Mouse (Mus musculus): ENCODE data around the gene Carmil1. TPM values are rescaled to one million over a fixed set of nuclear protein-coding genes. Genes with fewer than 3 reads are reported as not detected.

Gene Carmil1
- total and polyA plus RNA-seq, 2 experiments, result 2.9 to 7.7 TPM

DNA sequence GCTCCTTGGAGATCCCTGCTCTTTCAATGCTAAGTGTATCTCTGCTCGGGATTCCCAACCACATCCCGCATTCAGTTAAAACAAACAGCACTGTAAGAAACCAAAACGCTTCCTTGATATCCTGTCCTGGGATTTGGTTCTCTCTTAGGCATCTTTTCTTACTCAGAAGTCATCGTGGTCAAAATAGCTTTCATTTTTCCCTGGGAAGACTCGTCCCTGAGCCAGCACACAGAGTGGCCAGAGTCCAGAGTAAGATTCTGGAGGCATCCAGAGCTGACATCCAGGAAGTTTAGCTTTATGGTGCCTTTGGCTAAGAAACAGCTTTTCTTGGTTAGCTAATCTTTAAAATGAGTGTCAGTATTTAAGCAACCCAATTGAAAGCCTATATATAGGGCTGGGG lies 308.3 kb downstream of the Carmil1 start:
- H3K4me3 ChIP-seq (ENCODE audit: insufficient read depth, low read depth, low read length), result no peak overlapping the region
- WGBS, result 71% methylated on average over 5 of the region's 5 CpGs
- no peaks in the 10 kb centered on the region for H3K79me2 ChIP-seq (ENCODE audit: control insufficient read depth, insufficient read depth, low read length)
- H3K9ac ChIP-seq (ENCODE audit: low read depth, low read length), result no peak overlapping the region
- no peaks in the 10 kb centered on the region for H3K4me1 ChIP-seq (ENCODE audit: control insufficient read depth, insufficient read depth, low read length)
- H3K27me3 ChIP-seq (ENCODE audit: control insufficient read depth, insufficient read depth, low read length), result no peaks in the 10 kb centered on the region
- no peak overlapping the region for H3K27ac ChIP-seq (replicated peaks; ENCODE audit: insufficient read depth, low read depth, low read length)
- TF ChIP-seq POLR2A (IDR thresholded peaks at IDR 0.05; ENCODE audit: extremely low read depth, insufficient read depth, low read length) (no peak), CTCF (IDR thresholded peaks at IDR 0.05; ENCODE audit: low read depth, low read length) (no peak)
- peak; percentile 3 for DNase-seq (ENCODE audit: extremely low read depth, low read depth, low spot score)
- H3K36me3 ChIP-seq (ENCODE audit: control insufficient read depth, insufficient read depth, low read length), result no peaks in the 10 kb centered on the region

DNA sequence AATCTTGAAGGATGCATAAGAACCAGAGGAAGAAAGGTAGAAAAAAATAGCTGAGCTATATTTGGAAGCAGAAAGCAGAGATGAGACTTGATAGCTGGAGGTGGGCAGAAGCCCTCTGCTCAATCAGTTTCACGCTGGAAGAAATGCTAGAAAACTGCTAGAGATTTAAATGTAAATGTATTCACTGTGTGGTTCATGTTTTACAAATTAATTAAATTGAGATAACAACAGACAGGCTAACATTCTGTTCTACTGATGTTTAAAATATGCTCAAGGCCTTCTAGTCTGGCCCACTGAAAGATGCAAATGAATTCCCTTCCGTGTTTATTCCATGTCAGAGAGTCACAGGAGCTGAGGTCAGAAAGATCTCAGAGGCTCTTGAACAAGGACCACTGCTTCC lies 308.7 kb downstream of the Carmil1 start:
- H3K4me3 ChIP-seq (ENCODE audit: insufficient read depth, low read depth, low read length), result no peak overlapping the region
- no peak for DNase-seq (ENCODE audit: extremely low read depth, low read depth, low spot score)
- no peaks in the 10 kb centered on the region for H3K79me2 ChIP-seq (ENCODE audit: control insufficient read depth, insufficient read depth, low read length)
- no peaks in the 10 kb centered on the region for H3K36me3 ChIP-seq (ENCODE audit: control insufficient read depth, insufficient read depth, low read length)
- no peaks in the 10 kb centered on the region for H3K27me3 ChIP-seq (ENCODE audit: control insufficient read depth, insufficient read depth, low read length)
- 71% methylated on average over 2 of the region's 2 CpGs for WGBS
- H3K4me1 ChIP-seq (ENCODE audit: control insufficient read depth, insufficient read depth, low read length), result no peaks in the 10 kb centered on the region
- TF ChIP-seq POLR2A (IDR thresholded peaks at IDR 0.05; ENCODE audit: extremely low read depth, insufficient read depth, low read length) (no peak), CTCF (IDR thresholded peaks at IDR 0.05; ENCODE audit: low read depth, low read length) (no peak)
- H3K9ac ChIP-seq (ENCODE audit: low read depth, low read length), result no peak overlapping the region
- H3K27ac ChIP-seq (replicated peaks; ENCODE audit: insufficient read depth, low read depth, low read length), result no peak overlapping the region

DNA sequence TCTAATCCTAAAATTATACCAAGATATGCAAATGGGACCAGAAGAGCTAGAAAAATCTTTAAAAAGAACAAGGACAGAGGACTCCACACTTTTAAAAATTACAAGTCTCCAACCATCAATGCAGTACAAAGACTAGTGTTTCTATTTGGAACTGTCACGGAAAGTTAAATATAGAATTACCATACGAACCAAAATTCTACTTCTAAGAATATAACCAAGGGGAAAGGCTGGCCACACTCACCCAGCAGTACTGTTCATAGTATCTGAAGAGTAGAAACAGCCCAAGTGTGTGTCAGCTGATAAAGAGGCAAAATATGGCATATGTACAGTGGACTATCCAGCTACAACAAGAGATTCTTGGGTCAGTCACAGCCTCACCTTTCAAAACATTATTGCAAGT lies 315.7 kb downstream of the Carmil1 start:
- Histone ChIP-seq H3K4me1 (ENCODE audit: control insufficient read depth, insufficient read depth, low read length) (no peaks in the 10 kb centered on the region), H3K9ac (ENCODE audit: low read depth, low read length) (no peak overlapping the region), H3K27me3 (ENCODE audit: control insufficient read depth, insufficient read depth, low read length) (no peaks in the 10 kb centered on the region), H3K4me3 (ENCODE audit: insufficient read depth, low read depth, low read length) (no peak overlapping the region), H3K79me2 (ENCODE audit: control insufficient read depth, insufficient read depth, low read length) (no peaks in the 10 kb centered on the region), H3K27ac (replicated peaks; ENCODE audit: insufficient read depth, low read depth, low read length) (no peak overlapping the region), H3K36me3 (ENCODE audit: control insufficient read depth, insufficient read depth, low read length) (no peaks in the 10 kb centered on the region)
- no peak for DNase-seq (ENCODE audit: extremely low read depth, low read depth, low spot score)
- WGBS, result 78% methylated on average over 2 of the region's 2 CpGs
- no peak for TF ChIP-seq POLR2A (IDR thresholded peaks at IDR 0.05; ENCODE audit: extremely low read depth, insufficient read depth, low read length)
- no peak for TF ChIP-seq CTCF (IDR thresholded peaks at IDR 0.05; ENCODE audit: low read depth, low read length)

Other genes with a start within 250 kb of the Carmil1 start
- gene Cmah, start 46.6 kb upstream of the Carmil1 start, total RNA-seq (2014; rRNA removed), result 35.2 and 49.3 TPM in 2 replicates
- 11.8 and 12.6 TPM in 2 replicates for gene Cmah, start 46.6 kb upstream of the Carmil1 start, polyA plus RNA-seq (2012; rRNA removed)

Measured in liver, adult 2 months (tissue).